Mouse (Mus musculus): ENCODE data around the gene Tcf7l2. TPM values are rescaled to one million over a fixed set of nuclear protein-coding genes. Genes with fewer than 3 reads are reported as not detected.

Tcf7l2 gene
- polyA plus RNA-seq, 1 experiment, result 2.8 TPM

GRCm38 (mm10) chr19:55812236-55812635, 70.6 kb downstream of the Tcf7l2 start:
- H3K27me3 ChIP-seq (ENCODE audit: control insufficient read depth), result peaks cover 9% of the 10 kb centered on the region
- TF ChIP-seq GATA1 (IDR thresholded peaks at IDR 0.05; ENCODE audit: low read length) (no peak), TAL1 (IDR thresholded peaks at IDR 0.05; ENCODE audit: low read length) (no peak)
- H3K4me1 ChIP-seq (ENCODE audit: control insufficient read depth), result peaks cover 3% of the 10 kb centered on the region; the same call in 1 of the 2 replicates
- no peaks in the 10 kb centered on the region for H3K9me3 ChIP-seq (ENCODE audit: control insufficient read depth, low read length)
- H3K4me3 ChIP-seq (replicated peaks), result no peak overlapping the region
- no peaks in the 10 kb centered on the region for H3K36me3 ChIP-seq (ENCODE audit: control insufficient read depth)

GRCm38 (mm10) chr19:55815010-55815790, 73.6 kb downstream of the Tcf7l2 start:
- Histone ChIP-seq H3K4me1 (ENCODE audit: control insufficient read depth) (no peaks in the 10 kb centered on the region), H3K9me3 (ENCODE audit: control insufficient read depth, low read length) (no peaks in the 10 kb centered on the region)

GRCm38 (mm10) chr19:55816974-55817373, 75.4 kb downstream of the Tcf7l2 start:
- H3K4me3 ChIP-seq (replicated peaks), result no peak overlapping the region
- no peaks in the 10 kb centered on the region for H3K27me3 ChIP-seq (ENCODE audit: control insufficient read depth)
- no peak for TF ChIP-seq GATA1 (IDR thresholded peaks at IDR 0.05; ENCODE audit: low read length)
- TF ChIP-seq TAL1 (IDR thresholded peaks at IDR 0.05; ENCODE audit: low read length), result no peak
- no peaks in the 10 kb centered on the region; the same call in 1 of the 2 replicates for H3K36me3 ChIP-seq (ENCODE audit: control insufficient read depth)
- H3K4me1 ChIP-seq (ENCODE audit: control insufficient read depth), result no peaks in the 10 kb centered on the region
- no peaks in the 10 kb centered on the region for H3K9me3 ChIP-seq (ENCODE audit: control insufficient read depth, low read length)

More at GRCm38 (mm10) chr19:55815010-55815790, 73.6 kb downstream of the Tcf7l2 start:
- no peak overlapping the region for H3K4me3 ChIP-seq (replicated peaks)
- no peak for TF ChIP-seq TAL1 (IDR thresholded peaks at IDR 0.05; ENCODE audit: low read length)
- TF ChIP-seq GATA1 (IDR thresholded peaks at IDR 0.05; ENCODE audit: low read length), result no peak
- H3K27me3 ChIP-seq (ENCODE audit: control insufficient read depth), result no peaks in the 10 kb centered on the region
- H3K36me3 ChIP-seq (ENCODE audit: control insufficient read depth), result no peaks in the 10 kb centered on the region; the same call in 1 of the 2 replicates

GRCm38 (mm10) chr19:55820202-55820601, 78.6 kb downstream of the Tcf7l2 start:
- peaks cover 6% of the 10 kb centered on the region; the same call in 1 of the 2 replicates for H3K27me3 ChIP-seq (ENCODE audit: control insufficient read depth)
- TF ChIP-seq TAL1 (IDR thresholded peaks at IDR 0.05; ENCODE audit: low read length) (no peak), GATA1 (IDR thresholded peaks at IDR 0.05; ENCODE audit: low read length) (no peak)
- no peaks in the 10 kb centered on the region for H3K9me3 ChIP-seq (ENCODE audit: control insufficient read depth, low read length)
- H3K4me1 ChIP-seq (ENCODE audit: control insufficient read depth), result peaks cover 4% of the 10 kb centered on the region
- no peak overlapping the region for H3K4me3 ChIP-seq (replicated peaks)
- no peaks in the 10 kb centered on the region; the same call in 1 of the 2 replicates for H3K36me3 ChIP-seq (ENCODE audit: control insufficient read depth)

- Histone ChIP-seq H3K36me3 (ENCODE audit: control insufficient read depth) (no peaks in the 10 kb centered on the region; the same call in 1 of the 2 replicates), H3K9me3 (ENCODE audit: control insufficient read depth, low read length) (no peaks in the 10 kb centered on the region), H3K27me3 (ENCODE audit: control insufficient read depth) (peaks cover 6% of the 10 kb centered on the region; the same call in 1 of the 2 replicates), H3K4me3 (replicated peaks) (no peak overlapping the region), H3K4me1 (ENCODE audit: control insufficient read depth) (peaks cover 39% of the 10 kb centered on the region)
- TF ChIP-seq TAL1 (IDR thresholded peaks at IDR 0.05; ENCODE audit: low read length) (no peak), GATA1 (IDR thresholded peaks at IDR 0.05; ENCODE audit: low read length) (no peak)
These were observed 83.6 kb downstream of the Tcf7l2 start for GRCm38 (mm10) chr19:55825001-55825827.

GRCm38 (mm10) chr19:55825951-55826507, 84.4 kb downstream of the Tcf7l2 start:
- Histone ChIP-seq H3K4me1 (ENCODE audit: control insufficient read depth) (peaks cover 41% of the 10 kb centered on the region), H3K4me3 (replicated peaks) (no peak overlapping the region), H3K36me3 (ENCODE audit: control insufficient read depth) (no peaks in the 10 kb centered on the region; the same call in 1 of the 2 replicates), H3K27me3 (ENCODE audit: control insufficient read depth) (peaks cover 6% of the 10 kb centered on the region; the same call in 1 of the 2 replicates), H3K9me3 (ENCODE audit: control insufficient read depth, low read length) (no peaks in the 10 kb centered on the region)
- no peak for TF ChIP-seq GATA1 (IDR thresholded peaks at IDR 0.05; ENCODE audit: low read length)
- no peak for TF ChIP-seq TAL1 (IDR thresholded peaks at IDR 0.05; ENCODE audit: low read length)

- no peaks in the 10 kb centered on the region; the same call in 1 of the 2 replicates for H3K36me3 ChIP-seq (ENCODE audit: control insufficient read depth)
- H3K4me3 ChIP-seq (replicated peaks), result no peak overlapping the region
- H3K4me1 ChIP-seq (ENCODE audit: control insufficient read depth), result peaks cover 41% of the 10 kb centered on the region
- no peaks in the 10 kb centered on the region for H3K9me3 ChIP-seq (ENCODE audit: control insufficient read depth, low read length)
- H3K27me3 ChIP-seq (ENCODE audit: control insufficient read depth), result peaks cover 6% of the 10 kb centered on the region; the same call in 1 of the 2 replicates
- TF ChIP-seq GATA1 (IDR thresholded peaks at IDR 0.05; ENCODE audit: low read length) (no peak), TAL1 (IDR thresholded peaks at IDR 0.05; ENCODE audit: low read length) (no peak)
These were observed 86.1 kb downstream of the Tcf7l2 start for GRCm38 (mm10) chr19:55827613-55828259.

- Histone ChIP-seq H3K27me3 (ENCODE audit: control insufficient read depth) (no peaks in the 10 kb centered on the region), H3K9me3 (ENCODE audit: control insufficient read depth, low read length) (peaks cover 4% of the 10 kb centered on the region), H3K4me1 (ENCODE audit: control insufficient read depth) (peaks cover 28% of the 10 kb centered on the region), H3K36me3 (ENCODE audit: control insufficient read depth) (no peaks in the 10 kb centered on the region; the same call in 1 of the 2 replicates), H3K4me3 (replicated peaks) (no peak overlapping the region)
- no peak for TF ChIP-seq TAL1 (IDR thresholded peaks at IDR 0.05; ENCODE audit: low read length)
These were observed 89.4 kb downstream of the Tcf7l2 start for GRCm38 (mm10) chr19:55830976-55831559.
